Mouse (Mus musculus): ENCODE results near the gene Neb.

GRCm38 (mm10) chr2:52296779-52297178 is 81.5 kb downstream of the Neb start:
- TF ChIP-seq ETS1 (IDR thresholded peaks at IDR 0.05; ENCODE audit: low read depth, low read length): no peak
- TF ChIP-seq ZNF384 (IDR thresholded peaks at IDR 0.05; ENCODE audit: low read depth, low read length): no peak
- TF ChIP-seq ZMIZ1 (IDR thresholded peaks at IDR 0.05; ENCODE audit: low read depth, low read length): no peak

Measured in MEL (cell line).